Mouse (Mus musculus) erythroblast, embryonic 14.5 days (primary cell): ENCODE data around the gene Cmtr1.

Experiments used
- GATA1 ChIP-seq: IDR thresholded peaks from 2 replicates; pipeline ENCODE4 v1.6.1; 2012; ENCODE audit warnings: low read length, inconsistent platforms, mixed read lengths
- TAL1 ChIP-seq: IDR thresholded peaks from 3 replicates; pipeline ENCODE4 v1.6.1; 2012; ENCODE audit warnings: low read length, inconsistent platforms, mixed read lengths

GRCm38 (mm10) chr17:29668051-29668986 lies 7.9 kb downstream of the Cmtr1 start:
- TF ChIP-seq TAL1 (no peak), GATA1 (no peak)
